Mouse (Mus musculus): ENCODE results near the gene Zfp553.
"Not testable (repeated sequence)": the region's sequence is repeated elsewhere in the genome, so short reads cannot be mapped to it uniquely, and the experiment has no call there.

The Zfp553 gene

GRCm38 (mm10) chr7:127243361-127243867 is 10.6 kb downstream of the Zfp553 start:
- no peak for DNase-seq

GRCm38 (mm10) chr7:127243870-127244657 is 11.2 kb downstream of the Zfp553 start, which contains the start of gene Zfp771:
TSS of gene Zfp771 (plus strand) at chr7:127244274.
- DNase-seq, result peak; percentile 96

GRCm38 (mm10) chr7:127244658-127245510 is 12.0 kb downstream of the Zfp553 start:
- DNase-seq, result peak; percentile 64

- DNase-seq, result not testable (repeated sequence)
These were observed 17.6 kb downstream of the Zfp553 start for GRCm38 (mm10) chr7:127250511-127250910.

- DNase-seq, result peak; percentile 37
These were observed 19.6 kb downstream of the Zfp553 start for GRCm38 (mm10) chr7:127252414-127252813.

GRCm38 (mm10) chr7:127253341-127253740 is 20.5 kb downstream of the Zfp553 start:
- DNase-seq, result no peak

- DNase-seq, result peak; percentile 96
These were observed 21.2 kb downstream of the Zfp553 start for GRCm38 (mm10) chr7:127253821-127254769.

GRCm38 (mm10) chr7:127255008-127255407 is 22.1 kb downstream of the Zfp553 start:
- DNase-seq, result no peak

- DNase-seq, result no peak
These were observed 23.1 kb downstream of the Zfp553 start for GRCm38 (mm10) chr7:127255965-127256364.

GRCm38 (mm10) chr7:127256518-127256917 is 23.7 kb downstream of the Zfp553 start:
- DNase-seq, result no peak

GRCm38 (mm10) chr7:127259186-127259905 is 26.5 kb downstream of the Zfp553 start:
- DNase-seq, result no peak

GRCm38 (mm10) chr7:127260309-127261111 is 27.6 kb downstream of the Zfp553 start, which contains the start of gene Dctpp1:
TSS of gene Dctpp1 (minus strand) at chr7:127260709.
- DNase-seq, result peak; percentile 95

- peak; percentile 36 for DNase-seq
These were observed 29.5 kb downstream of the Zfp553 start for GRCm38 (mm10) chr7:127262218-127262961.

GRCm38 (mm10) chr7:127263526-127263925 is 30.7 kb downstream of the Zfp553 start:
- DNase-seq, result no peak

GRCm38 (mm10) chr7:127270256-127270655 is 37.4 kb downstream of the Zfp553 start:
- no peak for DNase-seq

- DNase-seq, result no peak
These were observed 37.8 kb downstream of the Zfp553 start for GRCm38 (mm10) chr7:127270666-127271065.

- DNase-seq, result no peak
These were observed 38.2 kb downstream of the Zfp553 start for GRCm38 (mm10) chr7:127271093-127271492.

- DNase-seq, result no peak
These were observed 39.7 kb downstream of the Zfp553 start for GRCm38 (mm10) chr7:127272566-127272965.

GRCm38 (mm10) chr7:127273118-127273923 is 40.5 kb downstream of the Zfp553 start:
- peak; percentile 39 for DNase-seq

Measured in lung, postnatal 14 days (tissue).